Mouse (Mus musculus) E14TG2a.4 (cell line): ENCODE results near the gene Snx27.
A peak's percentile ranks its signal among the peaks of the same experiment; 100 is the strongest.

Experiments
- H3K27me3 ChIP-seq: 2 replicates; pipeline ENCODE4 v1.6.1; 2014; ENCODE audit warnings: low read length, control low read depth; ENCODE audit not compliant: insufficient read depth
- H3K36me3 ChIP-seq: 2 replicates; pipeline ENCODE4 v1.6.1; 2014; ENCODE audit warnings: low read length, control low read depth; ENCODE audit not compliant: insufficient read depth
- H3K4me1 ChIP-seq: replicated peaks from 2 replicates; pipeline ENCODE4 v1.6.1; 2014; ENCODE audit warnings: low read depth, low read length, control low read depth
- H3K4me3 ChIP-seq: replicated peaks from 2 replicates; pipeline ENCODE4 v1.5.1; 2014; ENCODE audit warnings: mild to moderate bottlenecking, low read length
- H3K9me3 ChIP-seq: 2 replicates; pipeline ENCODE4 v1.6.1; 2014; ENCODE audit warnings: low read length, control low read depth
- CTCF ChIP-seq: conservative IDR thresholded peaks from 2 replicates; pipeline ENCODE4 v1.5.1; 2014; ENCODE audit warnings: low read length
- NANOG ChIP-seq: IDR thresholded peaks from 2 replicates; pipeline ENCODE4 v1.6.1; 2014; ENCODE audit warnings: borderline replicate concordance, low read length, mixed read lengths
- POU5F1 ChIP-seq: IDR thresholded peaks from 2 replicates; pipeline ENCODE4 v1.6.1; 2014; ENCODE audit warnings: low read length, borderline replicate concordance

The Snx27 gene

DNA sequence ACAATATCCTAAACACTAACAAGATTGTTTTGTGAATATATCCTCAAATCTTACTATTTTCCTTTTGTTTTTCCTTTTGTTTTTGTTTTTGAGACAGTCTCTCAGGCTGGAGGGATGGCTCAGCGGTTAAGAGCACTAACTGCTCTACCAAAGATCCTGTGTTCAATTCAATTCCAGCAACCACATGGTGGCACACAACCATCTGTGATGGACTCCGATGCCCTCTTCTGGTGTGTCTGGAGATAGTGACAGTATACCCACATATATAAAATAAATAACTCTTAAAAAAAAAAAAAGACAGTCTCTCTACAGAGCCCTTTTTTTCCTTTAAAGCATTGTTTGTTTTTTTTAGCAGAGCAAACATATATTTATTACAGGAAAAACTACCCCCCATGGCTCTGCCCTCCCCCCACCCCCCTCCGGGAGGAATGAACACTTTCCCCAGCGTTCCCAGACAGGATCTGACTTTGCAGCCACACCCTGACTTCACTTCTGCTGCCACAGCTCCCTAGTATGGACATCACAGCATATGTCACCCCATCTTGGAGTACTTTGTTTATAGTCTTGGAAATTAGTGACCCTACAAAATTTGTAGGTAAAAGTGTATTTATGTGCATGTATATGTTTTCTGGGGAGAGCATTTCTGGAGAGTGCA is 18.0 kb downstream of the Snx27 start:
- Histone ChIP-seq H3K36me3 (peaks cover 15% of the 10 kb centered on the region), H3K9me3 (no peaks in the 10 kb centered on the region), H3K27me3 (no peaks in the 10 kb centered on the region), H3K4me3 (no peak overlapping the region), H3K4me1 (peaks cover 20% of the 10 kb centered on the region)
- TF ChIP-seq POU5F1 = no peak
- no peak for TF ChIP-seq NANOG
- TF ChIP-seq CTCF = no peak

DNA sequence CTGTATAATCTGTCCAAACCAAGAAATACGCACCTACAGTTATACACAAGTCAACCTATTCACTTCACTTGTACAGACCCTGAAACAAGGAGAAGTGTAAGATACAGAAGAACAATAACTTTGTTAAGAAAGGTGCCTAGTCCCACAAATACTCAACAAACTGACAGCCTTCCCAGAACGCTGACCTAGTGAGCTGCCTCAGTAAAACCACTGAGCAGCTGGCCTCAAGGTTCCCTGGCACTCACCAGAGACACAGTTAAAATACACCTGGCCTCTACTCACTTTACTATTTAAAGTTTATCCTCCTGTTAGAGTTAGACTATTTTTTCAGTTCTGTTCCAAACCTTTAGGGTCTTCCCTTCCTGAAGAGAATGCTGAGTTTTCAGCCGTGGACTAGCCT is 19.4 kb downstream of the Snx27 start:
- TF ChIP-seq POU5F1 (no peak), NANOG (no peak), CTCF (no peak)
- Histone ChIP-seq H3K4me1 (peaks cover 20% of the 10 kb centered on the region), H3K4me3 (no peak overlapping the region), H3K9me3 (no peaks in the 10 kb centered on the region), H3K36me3 (peaks cover 25% of the 10 kb centered on the region), H3K27me3 (no peaks in the 10 kb centered on the region)

DNA sequence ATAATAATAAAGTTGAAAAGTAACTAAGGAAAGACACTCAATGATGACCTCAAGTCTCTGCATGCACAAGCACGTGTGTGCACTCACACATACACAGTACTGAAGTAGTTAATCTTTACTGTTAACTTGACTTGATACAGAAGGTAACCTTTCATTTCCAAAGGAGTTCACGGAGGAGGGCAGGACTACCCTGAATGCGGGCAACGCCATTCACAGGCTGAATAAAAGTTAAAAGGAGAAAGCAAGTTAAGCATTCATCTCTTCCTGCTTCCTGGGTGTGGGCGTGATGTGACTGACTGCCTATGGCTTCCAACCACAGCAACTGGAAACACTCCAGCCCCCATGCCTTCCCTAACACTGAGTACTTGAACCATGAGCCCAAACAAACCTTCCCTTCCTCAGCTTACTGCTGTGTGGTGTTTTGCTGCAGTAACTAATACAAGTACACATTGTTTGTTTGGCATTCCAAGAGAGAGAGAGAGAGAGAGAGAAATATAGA is 22.5 kb downstream of the Snx27 start:
- Histone ChIP-seq H3K9me3 (no peaks in the 10 kb centered on the region), H3K27me3 (no peaks in the 10 kb centered on the region), H3K36me3 (peaks cover 29% of the 10 kb centered on the region), H3K4me1 (peaks cover 9% of the 10 kb centered on the region), H3K4me3 (no peak overlapping the region)
- no peak for TF ChIP-seq POU5F1
- TF ChIP-seq CTCF = no peak
- no peak for TF ChIP-seq NANOG

DNA sequence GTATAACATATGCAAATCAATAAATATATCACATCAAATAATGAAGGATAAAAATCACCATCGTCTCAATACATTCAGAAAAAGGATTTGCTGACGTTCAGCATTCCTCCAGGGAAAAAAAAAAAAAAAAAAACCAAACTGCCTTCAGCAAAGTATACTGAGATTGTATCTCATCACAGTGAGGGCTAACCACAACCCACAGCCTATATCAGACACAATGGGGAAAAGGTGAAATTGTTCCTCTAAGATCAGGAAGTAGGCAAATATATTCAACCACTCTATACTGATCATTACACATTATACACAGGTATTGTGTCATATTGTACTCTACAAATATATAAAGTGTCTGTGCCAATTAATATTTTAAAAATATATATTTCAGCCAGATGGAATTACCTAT is 33.5 kb downstream of the Snx27 start:
- no peak overlapping the region for H3K4me3 ChIP-seq
- TF ChIP-seq POU5F1 (no peak), CTCF (no peak), NANOG (no peak)
- H3K4me1 ChIP-seq = no peaks in the 10 kb centered on the region
- H3K27me3 ChIP-seq = no peaks in the 10 kb centered on the region
- peaks cover 12% of the 10 kb centered on the region; the same call in 1 of the 2 replicates for H3K36me3 ChIP-seq
- no peaks in the 10 kb centered on the region for H3K9me3 ChIP-seq

DNA sequence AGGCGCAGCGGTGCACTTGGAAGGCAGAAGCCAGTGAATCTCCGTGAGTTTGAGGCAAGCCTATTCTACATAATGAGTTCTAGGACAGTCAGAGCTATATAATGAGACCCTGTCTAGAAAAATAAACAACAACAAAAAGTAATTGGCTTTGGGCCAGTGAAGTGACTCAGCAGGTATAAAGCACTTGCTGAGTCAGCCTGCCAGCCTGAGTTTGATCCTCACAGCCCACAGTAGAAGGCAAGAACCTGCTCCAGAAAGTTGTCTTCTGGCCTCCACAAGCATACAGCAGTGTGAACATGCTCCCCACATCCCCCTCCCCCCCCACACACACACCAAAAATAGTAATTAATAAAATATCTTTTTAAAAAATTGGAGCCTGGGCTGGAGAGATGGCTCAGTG is 45.3 kb downstream of the Snx27 start:
- Histone ChIP-seq H3K36me3 (no peaks in the 10 kb centered on the region; the same call in none of the 2 replicates), H3K4me3 (no peak overlapping the region), H3K9me3 (no peaks in the 10 kb centered on the region), H3K27me3 (no peaks in the 10 kb centered on the region), H3K4me1 (peaks cover 9% of the 10 kb centered on the region)
- no peak for TF ChIP-seq NANOG

DNA sequence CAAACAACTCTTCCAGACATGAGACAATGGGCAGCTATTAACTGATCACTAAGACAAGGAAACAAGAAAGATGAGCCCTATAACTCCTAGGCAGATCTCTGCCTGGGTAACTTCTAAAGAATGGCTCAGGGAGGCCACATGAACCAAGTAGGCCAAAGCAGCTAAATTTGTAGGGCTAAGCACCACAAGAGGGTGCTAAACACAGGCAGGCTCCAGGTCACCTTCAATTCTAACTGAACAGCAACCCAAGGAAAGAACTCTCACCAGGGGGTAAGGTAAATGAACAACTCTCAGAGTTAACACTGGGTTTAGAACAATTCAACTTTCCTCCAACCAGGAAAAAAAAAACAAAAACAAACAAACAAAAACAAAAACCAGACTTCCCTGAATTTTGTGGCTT is 48.5 kb downstream of the Snx27 start:
- Histone ChIP-seq H3K4me1 (peaks cover 9% of the 10 kb centered on the region), H3K27me3 (no peaks in the 10 kb centered on the region), H3K4me3 (no peak overlapping the region), H3K9me3 (no peaks in the 10 kb centered on the region), H3K36me3 (peaks cover 25% of the 10 kb centered on the region)
- TF ChIP-seq CTCF (peak; percentile 49), NANOG (no peak), POU5F1 (no peak)

DNA sequence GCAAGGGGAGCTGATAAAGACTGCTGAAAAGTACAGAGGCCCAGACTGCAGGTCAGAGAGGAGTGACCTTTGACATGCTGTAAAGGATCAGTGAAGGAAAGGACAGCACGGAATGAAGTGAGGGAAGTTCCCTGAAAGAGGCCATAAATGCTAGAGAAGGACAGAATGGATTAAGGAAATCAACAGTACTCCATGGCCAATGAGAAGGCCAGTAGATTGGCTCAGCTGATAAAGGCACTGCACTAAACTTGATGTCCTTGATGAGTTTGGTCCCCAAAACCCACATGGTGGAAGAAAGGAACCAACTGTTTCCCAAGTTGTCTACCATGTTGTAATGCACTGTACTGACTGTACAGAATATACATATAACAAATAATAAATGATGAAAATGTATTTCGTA is 55.8 kb downstream of the Snx27 start:
- TF ChIP-seq CTCF (no peak), POU5F1 (no peak), NANOG (no peak)
- peaks cover 70% of the 10 kb centered on the region for H3K36me3 ChIP-seq
- no peak overlapping the region for H3K4me3 ChIP-seq
- H3K27me3 ChIP-seq = no peaks in the 10 kb centered on the region
- no peaks in the 10 kb centered on the region for H3K9me3 ChIP-seq
- no peaks in the 10 kb centered on the region; the same call in 1 of the 2 replicates for H3K4me1 ChIP-seq

DNA sequence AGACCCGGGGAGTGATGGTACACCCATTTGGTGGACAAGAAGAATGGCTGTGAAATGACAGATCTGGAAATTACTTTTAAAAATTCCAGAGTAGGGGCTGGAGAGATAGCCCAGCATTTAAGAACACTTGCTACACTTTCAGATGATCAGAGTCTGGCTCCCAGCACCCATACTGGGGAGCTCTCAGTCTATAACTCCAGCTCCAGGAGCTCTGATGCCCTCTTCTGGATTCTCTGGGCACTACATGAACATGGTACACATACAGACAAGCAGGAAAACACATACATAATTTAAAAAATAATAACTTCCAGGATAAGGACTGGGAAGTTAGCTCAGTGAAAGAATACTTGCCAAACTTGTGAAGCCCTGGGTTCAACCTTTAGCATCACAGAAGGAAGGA is 75.9 kb downstream of the Snx27 start:
- H3K4me1 ChIP-seq = no peaks in the 10 kb centered on the region
- peaks cover 59% of the 10 kb centered on the region for H3K36me3 ChIP-seq
- H3K9me3 ChIP-seq = no peaks in the 10 kb centered on the region
- TF ChIP-seq CTCF (peak; percentile 66), POU5F1 (no peak), NANOG (no peak)
- H3K27me3 ChIP-seq = no peaks in the 10 kb centered on the region
- H3K4me3 ChIP-seq = no peak overlapping the region

DNA sequence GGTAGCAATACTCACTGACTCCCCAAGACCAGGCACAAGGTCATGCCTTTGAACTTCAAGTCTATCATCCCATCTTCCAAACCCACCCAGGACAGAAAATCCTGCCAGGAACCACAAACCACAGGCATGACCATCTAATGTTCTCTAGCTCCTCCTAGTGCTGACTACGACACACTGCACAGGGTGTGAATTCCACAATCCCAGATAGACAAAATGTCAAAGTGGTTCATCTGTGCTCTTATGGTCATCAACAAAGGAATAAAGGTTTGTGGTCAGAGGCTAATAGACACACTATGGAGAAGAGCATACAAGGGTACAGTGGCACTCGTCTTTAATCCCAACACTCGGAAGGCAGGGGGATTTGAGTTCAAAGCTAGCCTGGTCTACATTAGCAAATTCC is 80.3 kb downstream of the Snx27 start:
- peaks cover 73% of the 10 kb centered on the region for H3K36me3 ChIP-seq
- no peaks in the 10 kb centered on the region for H3K27me3 ChIP-seq
- no peaks in the 10 kb centered on the region for H3K9me3 ChIP-seq
- no peaks in the 10 kb centered on the region for H3K4me1 ChIP-seq
- H3K4me3 ChIP-seq = no peak overlapping the region
- no peak for TF ChIP-seq NANOG
- peak; percentile 92 for TF ChIP-seq CTCF
